Mouse (Mus musculus) splenic B cell, adult 2 months (primary cell): ENCODE measurements at regions not wholly inside any gene's neighbourhood (a gene's known extent, or its start where the extent isn't known, plus 50 kb on each side); places are given as distances from the start of the nearest gene placed in this dataset.

ENCODE experiments used
- DNase-seq: peaks from one replicate; pipeline ENCODE4 v3.0.0-alpha.2; 2011; ENCODE audit warnings: low read depth, low spot score
- H3K27me3 ChIP-seq: 2 replicates; pipeline ENCODE4 v1.6.1; 2012; ENCODE audit warnings: mild to moderate bottlenecking, low read length, moderate library complexity, mixed read lengths; ENCODE audit not compliant: control insufficient read depth, poor library complexity, insufficient read depth, severe bottlenecking
- H3K36me3 ChIP-seq: 2 replicates; pipeline ENCODE4 v1.6.1; 2012; ENCODE audit warnings: mild to moderate bottlenecking, low read length, moderate library complexity, mixed read lengths; ENCODE audit not compliant: control insufficient read depth, poor library complexity, insufficient read depth, severe bottlenecking

- no peak for DNase-seq
- no peaks in the 10 kb centered on the region for H3K27me3 ChIP-seq
- H3K36me3 ChIP-seq: no peaks in the 10 kb centered on the region
Measured at GRCm38 (mm10) chr8:103541954-103542353, 559.5 kb upstream of the Cdh5 start.

GRCm38 (mm10) chr8:103551916-103552535 is 549.4 kb upstream of the Cdh5 start:
- H3K36me3 ChIP-seq: no peaks in the 10 kb centered on the region
- DNase-seq: no peak
- H3K27me3 ChIP-seq: no peaks in the 10 kb centered on the region

DNA sequence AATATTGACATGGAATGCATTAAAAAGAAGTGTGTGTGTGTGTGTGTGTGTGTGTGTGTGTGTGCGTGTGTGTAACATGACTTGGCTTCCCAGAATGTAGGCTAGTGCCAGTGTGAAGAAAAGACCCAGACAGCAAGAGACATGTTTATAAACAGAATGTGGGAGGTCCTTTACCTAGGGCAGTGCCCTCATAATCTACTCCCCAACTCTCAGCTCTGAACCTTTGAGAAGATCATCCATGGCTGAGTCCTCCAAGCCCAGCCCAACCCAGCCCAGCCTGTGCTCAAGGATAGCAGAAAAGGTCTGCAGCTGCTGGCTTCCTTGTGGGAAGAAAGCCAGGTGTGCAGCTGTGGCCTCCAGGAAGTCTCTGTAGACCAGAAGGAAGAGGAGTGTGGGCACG is 539.8 kb upstream of the Cdh5 start:
- DNase-seq: no peak
- Histone ChIP-seq H3K36me3 (no peaks in the 10 kb centered on the region), H3K27me3 (no peaks in the 10 kb centered on the region)

GRCm38 (mm10) chr8:103570864-103571425 is 530.5 kb upstream of the Cdh5 start:
- H3K36me3 ChIP-seq: no peaks in the 10 kb centered on the region
- H3K27me3 ChIP-seq: no peaks in the 10 kb centered on the region
- no peak for DNase-seq

- peak; percentile 1 for DNase-seq
- H3K27me3 ChIP-seq: no peaks in the 10 kb centered on the region
- H3K36me3 ChIP-seq: no peaks in the 10 kb centered on the region
Measured at GRCm38 (mm10) chr8:103577147-103577546, 524.3 kb upstream of the Cdh5 start.

- no peak for DNase-seq
- Histone ChIP-seq H3K27me3 (no peaks in the 10 kb centered on the region), H3K36me3 (no peaks in the 10 kb centered on the region)
Measured at GRCm38 (mm10) chr8:103578006-103578405, 523.4 kb upstream of the Cdh5 start.

DNA sequence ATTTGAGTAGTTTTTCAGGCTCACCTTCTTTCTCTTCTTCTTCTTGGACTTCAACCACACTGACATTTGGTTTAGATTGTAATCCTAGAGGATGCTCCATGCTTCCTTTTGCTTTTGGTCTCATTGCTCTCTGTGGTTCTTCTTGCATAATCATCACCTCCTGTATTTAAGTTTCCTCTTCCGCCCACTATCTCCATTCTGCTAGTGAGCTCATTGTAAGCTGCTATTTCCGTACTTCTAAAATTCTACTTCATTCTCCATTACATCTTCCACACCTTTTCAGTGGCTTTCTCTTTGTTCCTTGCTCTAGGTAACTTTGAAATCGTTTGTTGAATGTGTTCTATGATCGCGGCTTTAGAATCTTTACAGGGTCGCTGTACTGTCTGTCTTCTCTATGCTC is 493.1 kb upstream of the Cdh5 start:
- no peaks in the 10 kb centered on the region for H3K36me3 ChIP-seq
- DNase-seq: no peak
- H3K27me3 ChIP-seq: no peaks in the 10 kb centered on the region

GRCm38 (mm10) chr8:103623781-103624434 is 477.5 kb upstream of the Cdh5 start:
- Histone ChIP-seq H3K27me3 (no peaks in the 10 kb centered on the region), H3K36me3 (no peaks in the 10 kb centered on the region)
- DNase-seq: no peak

DNA sequence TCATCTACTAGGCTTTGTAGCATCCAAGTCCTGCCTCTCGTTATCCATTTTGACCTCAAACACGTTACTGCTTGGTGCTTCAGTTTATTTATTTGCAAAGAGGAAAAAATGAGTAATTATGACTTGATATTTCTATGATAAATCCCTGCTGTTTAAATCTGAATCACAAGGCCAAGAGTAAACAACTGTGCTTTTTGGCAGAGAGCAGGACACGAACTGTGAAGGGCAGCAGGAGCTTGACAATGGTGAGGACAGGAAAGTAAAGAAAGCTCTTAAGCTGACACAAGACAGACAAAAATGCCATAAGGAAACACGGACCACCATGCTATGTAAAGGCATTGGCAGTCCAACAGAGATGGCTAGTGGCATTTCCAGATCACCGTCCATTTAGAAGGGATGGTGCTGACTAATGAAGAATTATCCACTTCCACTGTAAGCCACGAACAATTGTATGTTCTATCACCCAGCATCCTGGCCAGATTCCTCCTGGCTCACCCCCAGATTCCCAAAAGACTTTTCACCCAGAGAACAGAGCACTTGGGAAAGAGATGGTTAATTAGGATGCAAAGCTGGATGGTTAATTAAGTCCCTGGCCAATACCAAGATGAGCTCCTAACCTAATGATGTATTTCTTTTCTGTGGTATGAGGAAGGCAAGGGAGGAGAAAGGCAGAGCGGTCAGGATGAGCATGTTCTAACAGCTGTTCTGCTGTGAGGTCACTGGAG is 476.1 kb upstream of the Cdh5 start:
- Histone ChIP-seq H3K27me3 (no peaks in the 10 kb centered on the region), H3K36me3 (no peaks in the 10 kb centered on the region)
- no peak for DNase-seq

- no peak for DNase-seq
- H3K27me3 ChIP-seq: no peaks in the 10 kb centered on the region
- H3K36me3 ChIP-seq: no peaks in the 10 kb centered on the region
Measured at GRCm38 (mm10) chr8:103626446-103626845, 475.0 kb upstream of the Cdh5 start.

GRCm38 (mm10) chr8:103632543-103632942 is 468.9 kb upstream of the Cdh5 start:
- DNase-seq: no peak
- no peaks in the 10 kb centered on the region for H3K36me3 ChIP-seq

GRCm38 (mm10) chr8:103634951-103635350 is 466.5 kb upstream of the Cdh5 start:
- H3K36me3 ChIP-seq: no peaks in the 10 kb centered on the region
- no peaks in the 10 kb centered on the region for H3K27me3 ChIP-seq
- DNase-seq: no peak

More at GRCm38 (mm10) chr8:103632543-103632942, 468.9 kb upstream of the Cdh5 start:
- H3K27me3 ChIP-seq: no peaks in the 10 kb centered on the region

GRCm38 (mm10) chr8:103643621-103644020 is 457.8 kb upstream of the Cdh5 start:
- no peaks in the 10 kb centered on the region for H3K36me3 ChIP-seq
- DNase-seq: no peak
- no peaks in the 10 kb centered on the region for H3K27me3 ChIP-seq

DNA sequence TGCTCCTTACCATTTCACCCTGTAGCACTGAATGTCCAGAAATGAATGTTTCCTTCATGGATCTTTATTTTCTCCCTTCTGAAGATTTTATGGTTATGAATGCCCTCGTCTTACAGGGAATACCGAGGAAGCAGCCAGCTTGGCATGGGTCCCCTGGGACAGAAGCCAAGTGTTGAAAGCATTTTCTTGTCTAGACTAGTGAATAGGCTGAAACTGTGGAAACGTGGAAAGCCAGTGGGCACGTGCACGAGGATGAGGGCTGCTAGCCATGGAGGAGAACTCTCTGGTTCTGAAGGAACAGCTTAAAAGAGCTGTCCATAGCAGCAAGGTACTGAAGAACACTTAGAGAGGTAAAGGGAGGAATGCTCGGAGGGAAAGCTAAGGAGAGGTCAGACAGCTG is 457.3 kb upstream of the Cdh5 start:
- H3K36me3 ChIP-seq: no peaks in the 10 kb centered on the region
- DNase-seq: no peak

GRCm38 (mm10) chr8:103644845-103645244 is 456.6 kb upstream of the Cdh5 start:
- Histone ChIP-seq H3K27me3 (no peaks in the 10 kb centered on the region), H3K36me3 (no peaks in the 10 kb centered on the region)
- DNase-seq: no peak

More for the DNA sequence above, 457.3 kb upstream of the Cdh5 start:
- H3K27me3 ChIP-seq: no peaks in the 10 kb centered on the region
